Mouse (Mus musculus): Measurements from ENCODE around the gene Kif23.

DNA sequence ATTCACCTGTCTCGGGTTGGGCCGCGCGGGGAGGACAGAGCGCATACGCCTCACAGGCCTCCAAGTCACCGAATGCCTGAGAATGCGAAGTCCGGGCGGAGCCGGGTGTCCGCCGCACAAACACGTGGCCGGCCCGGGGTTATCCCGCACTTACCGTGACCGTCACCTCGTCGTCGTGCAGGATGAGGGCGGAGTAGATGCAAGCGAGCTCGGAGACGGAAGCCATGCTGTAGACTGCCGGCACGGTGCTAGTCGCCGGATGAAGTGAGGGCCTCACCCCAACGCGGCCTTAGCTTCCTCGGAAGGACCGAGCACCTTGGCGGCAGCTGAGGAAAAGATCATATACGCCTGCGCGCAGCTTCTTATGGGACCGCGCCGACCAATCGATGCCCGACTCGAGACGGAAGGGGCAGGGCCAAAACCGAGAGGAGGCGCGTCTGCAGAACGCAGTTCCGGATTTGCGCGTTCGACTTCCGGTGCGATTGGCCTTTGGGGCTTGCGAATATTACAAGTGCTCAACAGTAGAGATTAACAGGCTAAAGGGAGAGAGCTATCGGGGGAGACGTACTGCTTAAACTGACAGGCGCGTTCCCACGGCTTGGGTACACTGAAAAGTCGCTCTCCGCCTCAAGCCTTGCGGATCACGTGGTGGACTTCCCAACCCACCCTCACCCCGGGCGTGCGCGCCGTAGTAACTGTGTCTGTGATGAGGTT, 32.2 kb downstream of the Kif23 start, which contains the start of gene Rplp1:
- TF ChIP-seq CTCF (IDR thresholded peaks at IDR 0.05; ENCODE audit: low read depth, low read length), result no peak
- peak; percentile 67; the same call in 1 of the 2 replicates for TF ChIP-seq POLR2A (IDR thresholded peaks at IDR 0.05; ENCODE audit: extremely low read depth, insufficient read depth, low read length)
